Mouse (Mus musculus) E14TG2a.4 (cell line): Measurements from ENCODE around the gene Eef2.
"Not testable (repeated sequence)": the region's sequence is repeated elsewhere in the genome, so short reads cannot be mapped to it uniquely, and the experiment has no call there.

ENCODE experiments used
- H3K27me3 ChIP-seq: 2 replicates; pipeline ENCODE4 v1.6.1; 2014; ENCODE audit warnings: low read length, control low read depth; ENCODE audit not compliant: insufficient read depth
- H3K36me3 ChIP-seq: 2 replicates; pipeline ENCODE4 v1.6.1; 2014; ENCODE audit warnings: low read length, control low read depth; ENCODE audit not compliant: insufficient read depth
- H3K4me1 ChIP-seq: replicated peaks from 2 replicates; pipeline ENCODE4 v1.6.1; 2014; ENCODE audit warnings: low read depth, low read length, control low read depth
- H3K4me3 ChIP-seq: replicated peaks from 2 replicates; pipeline ENCODE4 v1.5.1; 2014; ENCODE audit warnings: mild to moderate bottlenecking, low read length
- H3K9me3 ChIP-seq: 2 replicates; pipeline ENCODE4 v1.6.1; 2014; ENCODE audit warnings: low read length, control low read depth
- CTCF ChIP-seq: conservative IDR thresholded peaks from 2 replicates; pipeline ENCODE4 v1.5.1; 2014; ENCODE audit warnings: low read length
- NANOG ChIP-seq: IDR thresholded peaks from 2 replicates; pipeline ENCODE4 v1.6.1; 2014; ENCODE audit warnings: borderline replicate concordance, low read length, mixed read lengths
- POU5F1 ChIP-seq: IDR thresholded peaks from 2 replicates; pipeline ENCODE4 v1.6.1; 2014; ENCODE audit warnings: low read length, borderline replicate concordance

The Eef2 gene

GRCm38 (mm10) chr10:81174617-81175344 is 1.6 kb upstream of the Eef2 start:
- peak; percentile 85 for TF ChIP-seq CTCF
- no peak for TF ChIP-seq POU5F1
- no peak for TF ChIP-seq NANOG
- H3K4me1 ChIP-seq, result peaks cover 56% of the 10 kb centered on the region
- peaks cover 32% of the 10 kb centered on the region for H3K36me3 ChIP-seq
- peak overlapping the region; percentile 99 for H3K4me3 ChIP-seq
- no peaks in the 10 kb centered on the region for H3K27me3 ChIP-seq
- H3K9me3 ChIP-seq, result no peaks in the 10 kb centered on the region

- not testable (repeated sequence) for H3K9me3 ChIP-seq, H3K27me3 ChIP-seq
- peaks cover 37% of the 10 kb centered on the region for H3K36me3 ChIP-seq
- H3K4me3 ChIP-seq, result peak overlapping the region; percentile 99
- peaks cover 61% of the 10 kb centered on the region for H3K4me1 ChIP-seq
Measured at GRCm38 (mm10) chr10:81175345-81175701, 1.1 kb upstream of the Eef2 start.

- Histone ChIP-seq H3K9me3 (no peaks in the 10 kb centered on the region), H3K36me3 (peaks cover 44% of the 10 kb centered on the region), H3K4me1 (peaks cover 67% of the 10 kb centered on the region), H3K27me3 (no peaks in the 10 kb centered on the region), H3K4me3 (peak overlapping the region; percentile 99)
- TF ChIP-seq NANOG (no peak), POU5F1 (no peak), CTCF (no peak)
Measured at GRCm38 (mm10) chr10:81175936-81176465, 430 bp upstream of the Eef2 start.

- TF ChIP-seq NANOG (no peak), CTCF (no peak), POU5F1 (no peak)
- H3K4me1 ChIP-seq, result peaks cover 77% of the 10 kb centered on the region
Measured at GRCm38 (mm10) chr10:81177491-81177925, 1.1 kb downstream of the Eef2 start.

GRCm38 (mm10) chr10:81177958-81178712 is 1.7 kb downstream of the Eef2 start:
- no peaks in the 10 kb centered on the region for H3K9me3 ChIP-seq
- peaks cover 59% of the 10 kb centered on the region for H3K36me3 ChIP-seq
- peak overlapping the region; percentile 99 for H3K4me3 ChIP-seq
- H3K27me3 ChIP-seq, result no peaks in the 10 kb centered on the region
- H3K4me1 ChIP-seq, result peaks cover 73% of the 10 kb centered on the region
- TF ChIP-seq NANOG (no peak), POU5F1 (no peak), CTCF (no peak)

More at GRCm38 (mm10) chr10:81177491-81177925, 1.1 kb downstream of the Eef2 start:
- Histone ChIP-seq H3K27me3 (no peaks in the 10 kb centered on the region), H3K36me3 (peaks cover 59% of the 10 kb centered on the region), H3K9me3 (no peaks in the 10 kb centered on the region), H3K4me3 (peak overlapping the region; percentile 99)

GRCm38 (mm10) chr10:81178927-81179326 is 2.5 kb downstream of the Eef2 start:
- Histone ChIP-seq H3K27me3 (no peaks in the 10 kb centered on the region), H3K9me3 (no peaks in the 10 kb centered on the region), H3K36me3 (peaks cover 62% of the 10 kb centered on the region), H3K4me3 (peak overlapping the region; percentile 99), H3K4me1 (peaks cover 71% of the 10 kb centered on the region)
- TF ChIP-seq POU5F1 (no peak), NANOG (no peak), CTCF (no peak)

- TF ChIP-seq CTCF, result peak; percentile 31
- no peak for TF ChIP-seq POU5F1
- Histone ChIP-seq H3K4me1 (peaks cover 71% of the 10 kb centered on the region), H3K9me3 (no peaks in the 10 kb centered on the region), H3K36me3 (peaks cover 70% of the 10 kb centered on the region), H3K4me3 (peak overlapping the region; percentile 99), H3K27me3 (no peaks in the 10 kb centered on the region)
Measured at GRCm38 (mm10) chr10:81179451-81180342, 3.3 kb downstream of the Eef2 start.

- Histone ChIP-seq H3K4me3 (peak overlapping the region; percentile 99), H3K9me3 (no peaks in the 10 kb centered on the region), H3K4me1 (peaks cover 71% of the 10 kb centered on the region), H3K27me3 (no peaks in the 10 kb centered on the region), H3K36me3 (peaks cover 81% of the 10 kb centered on the region)
- TF ChIP-seq POU5F1 (no peak), CTCF (no peak)
Measured at GRCm38 (mm10) chr10:81180946-81181345, 4.5 kb downstream of the Eef2 start.

GRCm38 (mm10) chr10:81181860-81182259 is 5.4 kb downstream of the Eef2 start:
- not testable (repeated sequence) for H3K9me3 ChIP-seq

More at GRCm38 (mm10) chr10:81181860-81182259, 5.4 kb downstream of the Eef2 start:
- H3K27me3 ChIP-seq, H3K4me3 ChIP-seq: not testable (repeated sequence)
- peaks cover 71% of the 10 kb centered on the region for H3K4me1 ChIP-seq
- peaks cover 85% of the 10 kb centered on the region for H3K36me3 ChIP-seq
